Mouse (Mus musculus): ENCODE measurements around the gene Kit.

DNA sequence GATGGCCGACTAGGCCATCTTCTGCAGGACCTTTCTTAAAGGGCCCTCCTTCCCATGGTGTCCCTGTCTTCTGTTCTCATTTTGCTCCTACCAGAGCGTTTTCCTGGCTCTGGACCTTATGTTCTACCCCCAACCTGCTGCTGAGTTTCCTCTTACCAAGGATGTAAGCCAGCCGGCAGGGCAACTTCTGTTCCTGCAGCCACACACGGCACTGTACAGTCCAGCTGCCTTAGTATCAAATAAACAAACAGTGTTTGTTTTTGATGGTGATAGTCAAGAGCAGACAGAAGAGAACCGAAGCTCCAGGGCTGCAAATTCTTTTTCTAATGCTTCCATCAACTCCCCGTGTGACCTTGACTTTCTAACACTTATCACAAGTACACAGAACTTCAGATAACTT lies 35.6 kb upstream of the Kit start:
- TF ChIP-seq CTCF (IDR thresholded peaks at IDR 0.05; ENCODE audit: borderline replicate concordance, insufficient read depth, low read length): no peak
- no peak for TF ChIP-seq POLR2A (IDR thresholded peaks at IDR 0.05; ENCODE audit: low read depth, low read length)

Measured in embryonic fibroblast, embryonic 13.5 days (primary cell).